ENCODE assay signal across 19 mouse cellular contexts in genomic region chr8:121980792-121981519, GRCm38 (mm10). TPM values are rescaled to one million over a fixed set of nuclear protein-coding genes. Genes with fewer than 3 reads are reported as not detected.
"Had no signal": no experiment of that assay in that cellular context is flagged by ENCODE, and none has a peak within 500 bp of the region (broad histone marks: within the 10 kb centered on the region; RNA-seq: fewer than 3 reads in every experiment).

No protein-coding gene starts in this region.

- H3K4me3 ChIP-seq: hindbrain, embryonic 15.5 days; layer of hippocampus, adult 2 months; limb, embryonic 13.5 days; midbrain, embryonic 10.5 days; myocyte; neural tube, embryonic 15.5 days had no signal

- ATAC-seq: inflammation-experienced regulatory T-cells, adult 6 months; intestine, postnatal 0 days had no signal

- H3K27ac ChIP-seq: hindbrain, embryonic 15.5 days; layer of hippocampus, adult 2 months; limb, embryonic 13.5 days; midbrain, embryonic 10.5 days; neural tube, embryonic 15.5 days had no signal

- H3K4me2 ChIP-seq: hindbrain, embryonic 15.5 days; limb, embryonic 13.5 days; liver, embryonic 11.5 days; lung, embryonic 14.5 days; neural tube, embryonic 15.5 days had no signal

- H3K4me1 ChIP-seq: limb, embryonic 13.5 days; midbrain, embryonic 10.5 days had no signal

- H3K9ac ChIP-seq: hindbrain, embryonic 15.5 days; limb, embryonic 13.5 days; lung, embryonic 14.5 days; neural tube, embryonic 15.5 days had no signal

- H3K9me3 ChIP-seq: hindbrain, embryonic 15.5 days; limb, embryonic 13.5 days; midbrain, embryonic 10.5 days; neural tube, embryonic 15.5 days had no signal

- DNase-seq: lung, embryonic 14.5 days; lung, postnatal 10 days; lung, postnatal 4 days; midbrain, embryonic 14.5 days; right cerebral cortex, adult 18-20 months; spleen, adult 18-20 months; thymus, adult 18-20 months; thymus, postnatal 14 days had no signal

- H3K27me3 ChIP-seq: hindbrain, embryonic 15.5 days; limb, embryonic 13.5 days; neural tube, embryonic 15.5 days had no signal

RNA-seq across cellular contexts. Expression of gene Car5a, which starts 36.3 kb away (rescaled TPM):
- polyA plus RNA-seq: inflammation-experienced regulatory T-cells, adult 6 months; limb, embryonic 13.5 days; lung, embryonic 14.5 days; midbrain, embryonic 14.5 days; myocyte; neural tube, embryonic 11.5 days; stomach, embryonic 14.5 days had no signal
